Mouse (Mus musculus): ENCODE measurements around the gene Tspan15.

DNA sequence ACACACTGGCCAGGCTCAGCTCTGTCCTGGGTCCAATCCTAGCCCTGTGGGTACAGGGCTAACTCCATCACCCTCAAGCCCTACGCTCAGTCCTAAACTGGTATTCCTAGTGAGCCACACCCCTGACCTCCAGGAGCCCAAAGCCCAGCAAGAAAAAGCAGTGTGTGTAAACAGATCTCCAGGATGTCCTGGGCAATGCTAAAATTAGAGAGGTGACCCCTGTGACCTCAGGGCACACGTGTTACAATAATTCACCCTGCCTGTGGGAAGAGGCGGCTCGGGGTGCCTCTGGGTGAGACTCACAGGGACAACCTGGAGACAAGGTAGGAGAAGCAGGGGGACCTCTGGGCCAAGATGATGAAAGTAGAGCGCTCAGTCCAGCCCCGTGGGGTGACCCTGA is 6.8 kb downstream of the Tspan15 start:
- TF ChIP-seq CTCF (IDR thresholded peaks at IDR 0.05; ENCODE audit: low read depth, low read length) (no peak), POLR2A (IDR thresholded peaks at IDR 0.05; ENCODE audit: insufficient read depth, low read length) (no peak)
